Mouse (Mus musculus) midbrain, embryonic 14.5 days (tissue): ENCODE data around the gene Pi4kb. TPM values are rescaled to one million over a fixed set of nuclear protein-coding genes. Genes with fewer than 3 reads are reported as not detected.

Experiments used
- ATAC-seq: fragments of 200-750 bp; cut with Nextera tagmentation; 2 replicates; pipeline ENCODE4 v1.8.0; 2017; ENCODE audit warnings: moderate number of reproducible peaks, moderate library complexity; ENCODE audit not compliant: low FRiP score, low TSS enrichment
- DNase-seq: peaks from one replicate; pipeline ENCODE4 v3.0.0-alpha.2; 2015
- H3K27ac ChIP-seq: fragments of 300-500 bp; sonication (generic); replicated peaks from 2 replicates; pipeline ENCODE4 v1.5.1; 2014; ENCODE audit warnings: mild to moderate bottlenecking, low read depth, low read length, moderate library complexity
- H3K27me3 ChIP-seq: fragments of 300-500 bp; sonication (generic); 2 replicates; pipeline ENCODE4 v1.6.1; 2014; ENCODE audit warnings: low read length, control low read depth, mixed read lengths; ENCODE audit not compliant: control insufficient read depth, insufficient read depth
- H3K36me3 ChIP-seq: fragments of 300-500 bp; sonication (generic); 2 replicates; pipeline ENCODE4 v1.6.1; 2014; ENCODE audit warnings: low read length, control low read depth; ENCODE audit not compliant: control insufficient read depth, insufficient read depth
- H3K4me1 ChIP-seq: fragments of 300-500 bp; sonication (generic); 2 replicates; pipeline ENCODE4 v1.6.1; 2014; ENCODE audit warnings: mild to moderate bottlenecking, antibody characterized with exemption, low read length, control low read depth; ENCODE audit not compliant: control insufficient read depth, insufficient read depth
- H3K4me2 ChIP-seq: fragments of 300-500 bp; sonication (generic); 2 replicates; pipeline ENCODE4 v1.6.1; 2014; ENCODE audit warnings: mild to moderate bottlenecking, low read length, moderate library complexity
- H3K4me3 ChIP-seq: fragments of 300-500 bp; sonication (generic); replicated peaks from 2 replicates; pipeline ENCODE4 v1.5.1; 2014; ENCODE audit warnings: low read depth, low read length
- H3K9ac ChIP-seq: fragments of 300-500 bp; sonication (generic); replicated peaks from 2 replicates; pipeline ENCODE4 v1.6.1; 2014; ENCODE audit warnings: mild to moderate bottlenecking, low read length, moderate library complexity
- H3K9me3 ChIP-seq: fragments of 300-500 bp; sonication (generic); 2 replicates; pipeline ENCODE4 v1.6.1; 2016; ENCODE audit warnings: low read length, control low read depth, mixed read lengths; ENCODE audit not compliant: control insufficient read depth
- WGBS: fragments of 180-500 bp; shearing (Covaris S2); extraction: QIAGEN DNeasy Blood & Tissue Kit; methylation state at CpG from one replicate; pipeline ENCODE4 v1.1.7; 2014; 5-methylcytosine and 5-hydroxymethylcytosine counted together
- microRNA-seq: library from miRNA; unstranded; fragments of <30 nt; microRNA quantifications from one replicate; pipeline ENCODE4, GENCODE M21; 2016
- polyA plus RNA-seq: library from polyadenylated mRNA; unstranded; fragments of >200 nt; fragmentation: Nextera tagmentation; extraction: Ambion mirVana; gene quantifications from 2 replicates; pipeline ENCODE4 v1.2.1, GENCODE M21; 2014

Pi4kb gene
- polyA plus RNA-seq, 1 experiment from 2014 or later, result 28.7 TPM

DNA sequence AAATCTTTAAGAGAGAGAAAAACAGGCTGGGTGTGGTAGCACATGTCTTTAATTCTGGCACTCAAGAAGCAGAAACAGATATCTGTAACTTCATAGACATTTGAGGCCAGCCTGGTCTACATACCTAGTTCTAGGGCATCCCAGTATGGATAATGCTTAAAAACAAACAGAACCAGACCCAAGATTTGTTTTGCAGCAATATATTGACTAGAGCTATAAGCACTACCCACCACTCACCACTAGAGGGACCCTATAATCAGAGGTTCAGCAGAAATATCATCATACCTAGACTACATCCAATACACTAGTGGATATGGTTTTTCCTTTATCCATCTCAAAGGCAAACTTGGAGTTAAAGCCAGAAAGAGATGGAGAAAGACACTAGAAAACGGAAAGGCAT, 78.4 kb downstream of the Pi4kb start:
- Histone ChIP-seq H3K27me3 (no peaks in the 10 kb centered on the region), H3K4me2 (no peak overlapping the region), H3K4me3 (no peak overlapping the region), H3K36me3 (peaks cover 7% of the 10 kb centered on the region), H3K9ac (no peak overlapping the region), H3K4me1 (no peaks in the 10 kb centered on the region), H3K27ac (no peak overlapping the region), H3K9me3 (no peaks in the 10 kb centered on the region)
- DNase-seq, result peak; percentile 84
- no peak for ATAC-seq
- WGBS, result 45% methylated on average over 1 of the region's 1 CpGs

DNA sequence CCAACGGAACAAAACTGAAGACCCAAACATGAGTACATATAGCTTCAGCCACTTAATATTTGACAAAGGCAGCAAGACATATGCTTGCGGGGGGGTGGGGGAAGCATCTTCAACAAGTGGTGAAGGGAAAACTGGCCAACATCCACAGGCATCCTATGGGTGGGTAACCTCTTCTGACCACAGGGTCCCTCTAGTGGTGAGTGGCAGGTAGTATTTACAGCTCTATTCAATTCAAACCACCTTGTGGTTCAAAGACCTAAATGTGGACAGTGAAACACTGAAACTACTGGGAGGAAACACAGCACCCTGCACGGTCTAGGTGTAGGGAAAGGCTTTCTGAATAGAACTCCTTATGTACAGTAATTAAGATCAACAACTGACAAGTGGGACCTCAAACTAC, 79.2 kb downstream of the Pi4kb start:
- Histone ChIP-seq H3K4me1 (no peaks in the 10 kb centered on the region), H3K4me2 (no peak overlapping the region), H3K27ac (no peak overlapping the region), H3K4me3 (no peak overlapping the region), H3K36me3 (peaks cover 13% of the 10 kb centered on the region), H3K9me3 (no peaks in the 10 kb centered on the region), H3K27me3 (no peaks in the 10 kb centered on the region), H3K9ac (no peak overlapping the region)
- peak; percentile 69 for DNase-seq
- 46% methylated on average over 3 of the region's 3 CpGs for WGBS
- ATAC-seq, result no peak

DNA sequence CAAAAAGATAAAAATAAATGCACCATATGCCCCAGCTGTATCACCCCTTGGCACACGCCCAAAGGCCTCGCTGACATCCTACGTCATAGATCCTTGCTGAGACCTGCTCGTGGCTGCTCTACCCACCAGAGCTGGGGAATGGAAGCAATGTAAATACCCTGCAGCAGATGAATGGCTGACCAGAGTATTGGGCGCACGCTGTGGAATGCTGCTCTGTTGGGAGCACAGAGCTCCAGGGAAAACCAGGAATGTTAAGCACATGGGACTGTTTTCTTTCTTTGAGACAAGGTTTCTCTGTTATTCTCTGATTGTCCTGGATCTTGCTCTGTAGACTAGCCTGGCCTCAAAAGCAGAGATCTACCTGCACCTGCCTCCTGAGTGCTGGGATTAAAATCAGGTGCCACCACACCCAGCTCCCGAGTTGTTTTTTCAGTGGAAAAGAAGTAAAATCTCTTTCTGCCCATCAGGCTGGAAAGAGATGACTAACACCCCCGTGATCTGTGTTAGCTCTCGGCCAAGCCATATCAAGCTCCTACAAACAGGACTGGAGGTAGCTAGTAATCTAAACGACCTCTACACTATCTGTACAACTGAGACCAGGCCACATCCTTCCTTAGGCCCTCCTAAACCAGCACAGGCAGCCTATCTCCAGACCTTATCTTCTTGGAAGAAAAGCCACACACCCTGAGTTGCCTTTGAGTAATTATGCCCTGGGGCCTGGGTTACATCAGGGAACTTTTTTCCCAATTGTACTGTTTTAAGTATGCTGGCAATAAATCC, 80.1 kb downstream of the Pi4kb start:
- Histone ChIP-seq H3K4me3 (no peak overlapping the region), H3K36me3 (peaks cover 23% of the 10 kb centered on the region), H3K4me1 (no peaks in the 10 kb centered on the region), H3K27ac (no peak overlapping the region), H3K4me2 (no peak overlapping the region), H3K9ac (no peak overlapping the region), H3K27me3 (no peaks in the 10 kb centered on the region), H3K9me3 (no peaks in the 10 kb centered on the region)
- WGBS, result 63% methylated on average over 10 of the region's 10 CpGs
- no peak for ATAC-seq
- DNase-seq, result peak; percentile 28

DNA sequence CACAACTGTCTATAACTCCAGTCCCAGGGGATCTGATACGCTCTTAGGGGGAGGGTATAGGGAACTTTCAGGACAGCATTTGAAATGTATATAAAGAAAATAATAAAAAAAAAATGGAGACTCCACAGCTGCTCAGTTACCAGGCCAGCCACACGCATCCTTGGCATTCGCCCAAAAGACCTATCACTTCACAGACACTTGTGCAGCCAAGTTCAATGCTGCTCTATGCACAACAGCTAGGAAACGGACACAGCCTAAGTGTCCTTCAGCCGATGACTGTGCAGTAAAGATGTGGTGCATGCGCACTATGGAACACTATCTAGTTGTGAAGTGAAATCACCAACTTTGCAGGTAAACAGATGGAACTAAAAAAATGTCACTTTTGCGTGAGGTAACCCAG, 81.7 kb downstream of the Pi4kb start:
- DNase-seq (no peak), ATAC-seq (no peak)
- H3K4me1 ChIP-seq, result no peaks in the 10 kb centered on the region
- H3K4me2 ChIP-seq, result no peak overlapping the region
- no peak overlapping the region for H3K9ac ChIP-seq
- H3K27me3 ChIP-seq, result no peaks in the 10 kb centered on the region
- H3K27ac ChIP-seq, result no peak overlapping the region
- peaks cover 39% of the 10 kb centered on the region for H3K36me3 ChIP-seq
- no peaks in the 10 kb centered on the region for H3K9me3 ChIP-seq
- no peak overlapping the region for H3K4me3 ChIP-seq
- 97% methylated on average over 7 of the region's 7 CpGs for WGBS

Small RNA genes lying within 50 kb of the gene (microRNA-seq; reads per million reads assigned to microRNA genes)
- 0.88 reads per million for gene Mir7013

Other genes starting within 250 kb of the Pi4kb start
- gene Cgn, start 188.2 kb upstream of the Pi4kb start, polyA plus RNA-seq, result 5.9 and 7.7 TPM in 2 replicates
- gene Pogz, start 137.2 kb upstream of the Pi4kb start, polyA plus RNA-seq, result 24.2 and 28.7 TPM in 2 replicates
- gene Psmb4, start 87.8 kb upstream of the Pi4kb start, polyA plus RNA-seq, result 377 and 407 TPM in 2 replicates
- 7.3 and 9.1 TPM in 2 replicates for gene Selenbp1, start 41.7 kb upstream of the Pi4kb start, polyA plus RNA-seq
- gene Rfx5, start 20.7 kb upstream of the Pi4kb start, polyA plus RNA-seq, result 8.3 and 8.6 TPM in 2 replicates
- gene Zfp687, start 40.7 kb downstream of the Pi4kb start, polyA plus RNA-seq, result 22.5 and 30.0 TPM in 2 replicates
- 258 and 282 TPM in 2 replicates for gene Psmd4, start 67.9 kb downstream of the Pi4kb start, polyA plus RNA-seq
- gene Pip5k1a, start 132.2 kb downstream of the Pi4kb start, polyA plus RNA-seq, result 15.0 and 15.4 TPM in 2 replicates
- gene Vps72, start 136.3 kb downstream of the Pi4kb start, polyA plus RNA-seq, result 194 and 204 TPM in 2 replicates
- 0.47 and 0.49 TPM in 2 replicates for gene Tmod4, start 149.7 kb downstream of the Pi4kb start, polyA plus RNA-seq
- 86.6 and 102 TPM in 2 replicates for gene Scnm1, start 159.3 kb downstream of the Pi4kb start, polyA plus RNA-seq
- 31.7 and 34.7 TPM in 2 replicates for gene Lysmd1, start 159.4 kb downstream of the Pi4kb start, polyA plus RNA-seq
- 0.92 and 3.4 TPM in 2 replicates for gene Tnfaip8l2, start 167.6 kb downstream of the Pi4kb start, polyA plus RNA-seq
- gene Sema6c, start 185.7 kb downstream of the Pi4kb start, polyA plus RNA-seq, result 39.0 and 44.4 TPM in 2 replicates
- gene Gabpb2, start 243.2 kb downstream of the Pi4kb start, polyA plus RNA-seq, result 3.7 and 4.2 TPM in 2 replicates